Mouse (Mus musculus): ENCODE measurements around the gene Adam22.

Adam22 gene

GRCm38 (mm10) chr5:8356326-8356725 is 11.6 kb downstream of the Adam22 start:
- TF ChIP-seq GATA4 (IDR thresholded peaks at IDR 0.05; ENCODE audit: insufficient replicate concordance, low read length), result no peak

DNA sequence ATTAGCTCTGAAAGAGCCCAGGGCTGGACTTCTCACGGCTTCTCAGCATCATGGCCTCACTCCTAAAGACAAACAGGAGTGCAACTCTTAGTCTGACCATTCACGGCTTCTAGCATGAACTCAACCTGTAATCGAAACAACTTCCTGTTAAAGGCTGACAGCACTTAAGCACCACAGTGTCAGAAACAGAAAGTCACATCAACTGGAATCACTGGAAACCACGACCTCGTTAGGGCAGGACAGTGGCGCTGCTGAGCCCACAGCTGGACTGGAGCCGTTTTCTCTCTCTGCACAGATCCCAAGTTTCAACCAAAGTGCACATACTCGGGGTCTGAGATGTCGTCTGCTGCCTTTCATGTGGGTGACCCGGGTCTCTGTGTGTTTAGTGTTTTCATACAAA is 18.4 kb downstream of the Adam22 start:
- TF ChIP-seq GATA4 (IDR thresholded peaks at IDR 0.05; ENCODE audit: insufficient replicate concordance, low read length), result no peak

GRCm38 (mm10) chr5:8346329-8346728 is 21.6 kb downstream of the Adam22 start:
- TF ChIP-seq GATA4 (IDR thresholded peaks at IDR 0.05; ENCODE audit: insufficient replicate concordance, low read length), result no peak

DNA sequence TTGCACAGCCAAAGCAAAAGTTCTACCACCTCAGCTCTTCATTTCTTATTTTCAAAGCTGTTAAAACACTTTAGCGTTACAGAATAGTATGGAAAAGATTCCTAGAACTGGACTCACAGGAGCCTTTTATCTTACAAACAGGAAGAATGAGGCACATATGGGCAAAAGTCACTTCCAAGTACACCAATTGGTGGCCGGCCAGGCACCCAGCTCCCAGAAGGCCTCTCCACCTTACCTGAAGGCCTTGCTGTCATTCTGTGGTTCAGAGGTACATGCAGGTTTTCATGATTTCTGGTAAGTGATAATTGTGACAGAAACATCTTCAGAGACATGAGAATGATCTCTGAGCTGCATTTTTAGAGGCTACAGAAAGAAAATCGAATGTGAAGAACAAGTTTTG is 24.7 kb downstream of the Adam22 start:
- TF ChIP-seq GATA4 (IDR thresholded peaks at IDR 0.05; ENCODE audit: insufficient replicate concordance, low read length), result no peak

DNA sequence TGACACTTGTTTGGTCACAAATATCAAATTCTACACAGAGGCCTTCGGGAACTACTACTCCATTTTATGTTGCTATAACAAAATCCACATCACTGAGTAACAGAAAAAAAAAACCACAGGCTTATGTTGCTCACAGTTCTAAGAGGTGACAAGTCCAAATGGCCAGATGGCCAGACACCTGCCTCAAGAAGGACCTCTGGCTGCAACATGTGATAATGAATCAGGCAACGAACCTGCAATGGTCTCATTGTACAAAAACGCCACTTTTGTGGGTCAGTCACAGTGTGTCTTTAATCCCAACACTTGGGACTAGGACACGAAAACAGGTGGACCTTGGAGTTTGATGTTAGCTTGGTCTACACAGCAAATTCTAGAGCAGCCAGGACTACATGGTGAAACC is 26.3 kb downstream of the Adam22 start:
- no peak for TF ChIP-seq GATA4 (IDR thresholded peaks at IDR 0.05; ENCODE audit: insufficient replicate concordance, low read length)

DNA sequence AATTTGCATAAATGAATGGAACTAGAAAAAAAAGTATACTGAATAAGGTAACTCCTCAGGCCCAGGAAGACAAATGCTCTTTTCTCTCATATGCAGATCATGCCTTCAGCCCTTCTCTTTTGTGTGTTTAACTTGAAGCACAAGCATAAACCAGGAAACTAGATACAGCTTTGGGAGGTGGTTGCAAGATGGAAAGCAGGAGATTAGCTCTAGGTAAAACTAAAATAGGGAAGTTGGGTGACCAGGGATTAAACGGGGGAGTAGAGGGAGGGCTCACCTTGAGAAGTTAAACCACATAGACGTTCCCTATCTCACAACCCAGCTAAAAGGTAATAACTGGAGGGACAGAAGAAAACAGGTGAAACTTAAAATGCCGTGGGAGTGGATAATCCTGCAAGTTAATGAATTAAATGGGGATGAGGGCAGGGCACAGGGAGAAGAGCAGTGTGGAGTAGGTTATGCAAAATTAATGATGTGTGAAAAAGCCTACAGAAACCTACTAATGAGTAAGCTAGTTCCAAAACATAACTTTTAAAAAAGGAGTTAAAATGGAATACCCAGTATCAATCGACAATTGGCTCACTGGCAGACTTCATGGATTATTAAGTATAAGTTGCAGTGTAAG is 40.2 kb downstream of the Adam22 start:
- no peak for TF ChIP-seq GATA4 (IDR thresholded peaks at IDR 0.05; ENCODE audit: insufficient replicate concordance, low read length)

DNA sequence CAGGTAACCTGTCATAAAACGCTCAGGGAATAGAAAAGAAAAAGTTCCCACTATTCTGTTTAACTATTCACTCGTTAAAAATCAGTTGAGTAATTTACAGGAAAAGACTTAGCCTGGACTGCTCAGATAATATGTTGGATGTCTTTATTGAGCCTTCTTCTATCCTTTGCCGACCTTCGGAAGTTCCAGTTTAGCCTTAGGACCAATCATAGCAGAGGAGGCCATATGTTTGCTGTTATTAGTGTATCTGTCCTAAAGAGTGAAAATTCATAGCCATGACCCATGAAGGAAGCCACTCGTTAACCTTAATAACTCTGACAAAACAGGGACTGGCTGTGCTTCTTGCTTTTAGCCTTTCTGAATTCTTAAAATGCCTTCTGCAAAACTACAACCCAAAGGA is 41.3 kb downstream of the Adam22 start:
- no peak for TF ChIP-seq GATA4 (IDR thresholded peaks at IDR 0.05; ENCODE audit: insufficient replicate concordance, low read length)

GRCm38 (mm10) chr5:8312324-8312723 is 55.6 kb downstream of the Adam22 start:
- TF ChIP-seq GATA4 (IDR thresholded peaks at IDR 0.05; ENCODE audit: insufficient replicate concordance, low read length), result no peak

GRCm38 (mm10) chr5:8310907-8311306 is 57.1 kb downstream of the Adam22 start:
- no peak for TF ChIP-seq GATA4 (IDR thresholded peaks at IDR 0.05; ENCODE audit: insufficient replicate concordance, low read length)

DNA sequence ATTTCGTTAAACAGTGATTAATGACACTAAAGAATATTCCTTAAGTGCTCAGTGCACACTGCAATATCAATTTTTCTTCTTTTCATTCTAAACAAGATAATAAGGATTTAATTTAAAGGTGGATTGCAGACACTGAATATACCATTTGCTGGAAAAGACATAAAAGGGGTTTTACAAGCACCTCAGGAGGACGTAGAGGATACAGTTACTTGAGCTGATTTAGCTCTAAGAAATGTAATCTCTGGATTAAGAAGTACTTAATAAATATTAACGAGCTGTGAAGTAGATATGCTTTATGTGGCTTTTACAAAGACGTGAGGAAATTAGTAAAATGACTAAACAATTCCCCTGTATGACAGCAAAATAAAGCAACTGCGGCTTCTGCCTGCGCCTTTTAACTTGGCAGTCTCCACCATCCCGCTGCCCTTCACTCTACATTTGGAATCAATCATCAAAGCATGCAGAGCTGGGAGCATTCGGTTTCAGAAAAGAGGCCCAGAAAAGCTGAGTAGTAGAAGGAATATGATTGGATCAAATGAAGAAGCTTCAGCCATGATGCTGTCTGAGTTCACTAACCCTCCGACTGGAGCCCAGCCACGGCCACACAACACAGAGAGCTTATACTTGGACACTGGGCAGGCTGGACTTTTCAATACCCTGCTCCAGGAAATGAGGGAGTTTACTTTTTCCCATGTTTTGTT is 70.1 kb downstream of the Adam22 start:
- TF ChIP-seq GATA4 (IDR thresholded peaks at IDR 0.05; ENCODE audit: insufficient replicate concordance, low read length), result no peak

DNA sequence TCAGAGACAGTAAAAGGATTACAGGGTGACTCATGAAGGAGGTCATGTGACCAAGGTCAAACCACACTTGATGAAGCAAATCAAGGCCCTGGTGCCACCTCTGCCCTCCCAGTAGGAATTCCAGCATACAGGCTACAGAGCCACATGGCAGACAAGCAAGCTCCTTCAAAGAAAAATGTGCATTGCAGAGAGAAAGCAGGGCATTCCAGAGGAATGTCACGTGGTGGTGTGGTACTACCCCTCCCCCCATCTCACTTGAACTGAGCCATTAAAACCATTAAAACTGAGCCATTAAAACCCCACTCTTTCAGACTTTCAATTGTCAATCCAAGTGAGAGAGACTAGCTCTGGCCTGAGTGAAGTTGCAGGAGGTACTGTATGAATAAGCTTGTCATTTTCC is 74.7 kb downstream of the Adam22 start:
- TF ChIP-seq GATA4 (IDR thresholded peaks at IDR 0.05; ENCODE audit: insufficient replicate concordance, low read length), result no peak

DNA sequence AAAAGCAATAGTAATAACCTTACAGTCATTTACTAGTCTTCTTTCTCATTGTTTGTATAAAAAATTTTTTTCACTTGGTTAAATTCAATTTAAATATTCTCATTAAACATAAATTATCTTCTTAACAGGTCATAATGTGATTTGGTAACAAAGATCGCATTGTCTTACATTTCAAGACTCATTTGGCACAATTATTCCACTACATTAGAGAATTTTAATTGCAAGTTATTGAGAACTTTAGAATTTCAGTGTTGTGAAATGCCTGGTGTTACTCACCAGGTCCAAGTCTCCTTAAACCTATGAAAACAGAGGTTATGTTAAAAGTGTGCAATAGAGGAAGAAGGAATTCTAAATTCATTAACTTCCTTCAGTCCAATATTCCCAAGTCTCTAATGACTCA is 76.5 kb downstream of the Adam22 start:
- no peak for TF ChIP-seq GATA4 (IDR thresholded peaks at IDR 0.05; ENCODE audit: insufficient replicate concordance, low read length)

GRCm38 (mm10) chr5:8289678-8290614 is 78.0 kb downstream of the Adam22 start:
- no peak for TF ChIP-seq GATA4 (IDR thresholded peaks at IDR 0.05; ENCODE audit: insufficient replicate concordance, low read length)

- no peak for TF ChIP-seq GATA4 (IDR thresholded peaks at IDR 0.05; ENCODE audit: insufficient replicate concordance, low read length)
Measured at GRCm38 (mm10) chr5:8284123-8284522, 83.8 kb downstream of the Adam22 start.

DNA sequence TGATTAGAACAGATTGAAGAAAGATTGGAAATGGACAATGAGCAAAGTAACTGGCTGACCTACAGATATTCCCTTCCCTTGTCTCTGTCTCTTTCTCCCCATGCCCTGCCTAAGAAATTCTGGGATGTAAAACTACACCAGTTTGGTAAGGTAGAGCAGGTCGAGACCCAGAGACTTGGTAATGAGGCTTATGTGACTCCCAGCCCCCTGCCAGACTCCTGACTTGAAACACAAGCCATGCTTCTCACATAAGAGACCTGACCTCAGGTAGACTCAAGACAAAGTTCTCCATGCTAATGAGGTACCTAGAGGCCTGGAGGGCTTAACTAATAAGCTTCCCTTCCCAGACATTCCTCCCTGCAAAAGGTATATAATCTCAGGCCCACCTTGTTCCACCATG is 91.8 kb downstream of the Adam22 start:
- TF ChIP-seq GATA4 (IDR thresholded peaks at IDR 0.05; ENCODE audit: insufficient replicate concordance, low read length), result no peak

- TF ChIP-seq GATA4 (IDR thresholded peaks at IDR 0.05; ENCODE audit: insufficient replicate concordance, low read length), result no peak
Measured at GRCm38 (mm10) chr5:8257366-8257765, 110.6 kb downstream of the Adam22 start.

Data from liver, adult (tissue).